9 mouse cellular contexts compared by ENCODE assay signal in genomic region chr3:42110976-42111847, GRCm38 (mm10).
DNase-seq lines count a peak whose midpoint lies in the region; ATAC-seq lines count a peak whose summit lies in the region.
"Had no signal": no experiment of that assay in that cellular context is flagged by ENCODE, and none has a peak within 500 bp of the region (broad histone marks: within the 10 kb centered on the region; RNA-seq: fewer than 3 reads in every experiment).

No protein-coding gene starts in this region.

- H3K9me3 ChIP-seq in limb, embryonic 12.5 days = no peaks in the 10 kb centered on the region
- H3K9me3 ChIP-seq in neural tube, embryonic 13.5 days = no peaks in the 10 kb centered on the region
- H3K9me3 ChIP-seq: liver, embryonic 15.5 days had no signal

- no peaks in the 10 kb centered on the region for H3K27me3 ChIP-seq in limb, embryonic 12.5 days
- H3K27me3 ChIP-seq in neural tube, embryonic 13.5 days = no peaks in the 10 kb centered on the region
- H3K27me3 ChIP-seq: liver, embryonic 15.5 days had no signal

- ATAC-seq in limb, embryonic 12.5 days (ENCODE audit: insufficient number of reproducible peaks, insufficient read depth, low FRiP score, low TSS enrichment, low read depth) = 0 out of 2 replicates have a peak, but pooled peaks have one; percentile 68
- peak; percentile 84 for ATAC-seq in neural tube, embryonic 13.5 days (ENCODE audit: low read depth)
- no peak for ATAC-seq in megakaryocyte, adult 5-6 weeks (ENCODE audit: poor library complexity, severe bottlenecking)

- no peaks in the 10 kb centered on the region for H3K4me1 ChIP-seq in limb, embryonic 12.5 days (replicated peaks)
- H3K4me1 ChIP-seq in neural tube, embryonic 13.5 days (replicated peaks) = no peaks in the 10 kb centered on the region
- H3K4me1 ChIP-seq: liver, embryonic 15.5 days had no signal

- H3K27ac ChIP-seq in limb, embryonic 12.5 days = no peak overlapping the region
- H3K27ac ChIP-seq in neural tube, embryonic 13.5 days (replicated peaks) = 0 out of 2 replicates have a peak overlapping the region, but pooled peaks have one; percentile 7
- H3K27ac ChIP-seq: liver, embryonic 15.5 days had no signal

- no peak overlapping the region for H3K4me3 ChIP-seq in limb, embryonic 12.5 days (replicated peaks)
- 0 out of 2 replicates have a peak overlapping the region, but pooled peaks have one; percentile 2 for H3K4me3 ChIP-seq in neural tube, embryonic 13.5 days
- H3K4me3 ChIP-seq: liver, embryonic 15.5 days had no signal

- peak overlapping the region; percentile 4; the same call in 1 of the 2 replicates for H3K4me2 ChIP-seq in limb, embryonic 12.5 days
- peak overlapping the region; percentile 37 for H3K4me2 ChIP-seq in neural tube, embryonic 13.5 days
- H3K4me2 ChIP-seq: liver, embryonic 15.5 days had no signal

- peak; percentile 1 for DNase-seq in gastrocnemius, adult 18-20 months (ENCODE audit: low spot score)
- DNase-seq in gastrocnemius, adult 8-10 months (ENCODE audit: low spot score in 2 of 2) = no peak
- peak; percentile 39 to 67 for DNase-seq in cerebellum, postnatal 25 days
- DNase-seq in frontal cortex, postnatal 25 days (ENCODE audit: low spot score in 2 of 2) = peak; percentile 51 to 55
- peak; percentile 29 for DNase-seq in kidney, adult 9 months

- H3K9ac ChIP-seq in limb, embryonic 12.5 days (replicated peaks) = no peak overlapping the region
- no peak overlapping the region for H3K9ac ChIP-seq in neural tube, embryonic 13.5 days
- H3K9ac ChIP-seq: liver, embryonic 15.5 days had no signal

- no peaks in the 10 kb centered on the region for H3K36me3 ChIP-seq in limb, embryonic 12.5 days
- no peaks in the 10 kb centered on the region for H3K36me3 ChIP-seq in neural tube, embryonic 13.5 days
- H3K36me3 ChIP-seq: liver, embryonic 15.5 days had no signal

- 40% methylated on average over 13 of the region's 13 CpGs for WGBS in limb, embryonic 12.5 days
- WGBS in neural tube, embryonic 13.5 days = 29% methylated on average over 13 of the region's 13 CpGs

Comparison
In these comparisons a context has a peak if more than half of its experiments do, and no peak if none do; other contexts are left out.
1. DNase-seq: peak in gastrocnemius, adult 18-20 months (single experiment), cerebellum, postnatal 25 days (2 of 2), frontal cortex, postnatal 25 days (2 of 2) and kidney, adult 9 months (single experiment); none in gastrocnemius, adult 8-10 months (0 of 2).